Mouse (Mus musculus): ENCODE measurements around the gene Traf5.

Gene Traf5

GRCm38 (mm10) chr1:192063209-192063946 lies 29.0 kb downstream of the Traf5 start:
- DNase-seq (ENCODE audit: low spot score in 2 of 2): no peak

GRCm38 (mm10) chr1:192062682-192063081 lies 29.7 kb downstream of the Traf5 start:
- no peak for DNase-seq (ENCODE audit: low spot score in 2 of 2)

- DNase-seq (ENCODE audit: low spot score in 2 of 2): peak in 1 of 2 experiments; percentile 69
Observed at GRCm38 (mm10) chr1:192061666-192062306, 30.6 kb downstream of the Traf5 start.

DNA sequence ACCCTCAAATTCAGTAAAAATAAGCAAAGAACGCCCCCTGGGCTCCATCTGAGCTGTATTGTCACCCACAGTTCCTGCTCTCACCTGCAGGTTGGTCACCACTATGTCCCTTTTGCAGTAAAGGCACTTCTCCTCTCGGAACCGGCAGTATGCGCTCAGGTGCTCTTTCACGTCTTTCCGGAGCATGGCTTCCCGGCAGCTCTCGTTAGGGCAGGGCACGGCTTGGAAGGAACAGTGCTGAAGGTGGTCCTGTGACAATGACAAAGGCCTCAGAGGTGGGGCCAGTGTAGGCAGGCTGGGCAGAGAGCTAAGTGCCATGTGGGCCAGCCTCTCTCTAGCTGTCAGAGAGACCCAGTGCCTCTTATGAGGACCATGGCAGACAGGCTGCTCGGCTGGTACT lies 33.4 kb downstream of the Traf5 start:
- DNase-seq (ENCODE audit: low spot score in 2 of 2): no peak

- DNase-seq (ENCODE audit: low spot score in 2 of 2): no peak
Observed at GRCm38 (mm10) chr1:192053726-192054125, 38.6 kb downstream of the Traf5 start.

- no peak for DNase-seq (ENCODE audit: low spot score in 2 of 2)
Observed at GRCm38 (mm10) chr1:192052986-192053385, 39.4 kb downstream of the Traf5 start.

GRCm38 (mm10) chr1:192052461-192052860 lies 39.9 kb downstream of the Traf5 start:
- no peak for DNase-seq (ENCODE audit: low spot score in 2 of 2)

DNA sequence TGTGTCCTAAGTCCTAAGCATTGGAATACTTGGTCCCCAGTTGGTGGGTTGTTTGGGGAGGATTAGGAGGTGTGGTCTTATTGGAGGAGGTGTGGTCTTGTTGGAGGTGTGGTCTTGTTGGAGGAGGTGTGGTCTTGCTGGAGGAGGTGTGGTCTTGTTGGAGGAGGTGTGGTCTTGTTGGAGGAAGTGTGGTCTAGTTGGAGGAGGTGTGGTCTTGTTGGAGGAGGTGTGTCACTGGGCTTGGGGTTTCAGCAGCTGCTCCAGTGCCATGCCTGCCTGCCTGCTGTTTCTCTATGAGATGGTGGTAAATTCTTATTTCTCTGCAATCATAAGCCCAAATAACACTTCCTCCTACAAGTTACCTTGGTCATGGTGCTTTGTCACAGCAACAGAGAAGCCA lies 93.3 kb downstream of the Traf5 start:
- no peak for DNase-seq (ENCODE audit: low spot score in 2 of 2)

DNA sequence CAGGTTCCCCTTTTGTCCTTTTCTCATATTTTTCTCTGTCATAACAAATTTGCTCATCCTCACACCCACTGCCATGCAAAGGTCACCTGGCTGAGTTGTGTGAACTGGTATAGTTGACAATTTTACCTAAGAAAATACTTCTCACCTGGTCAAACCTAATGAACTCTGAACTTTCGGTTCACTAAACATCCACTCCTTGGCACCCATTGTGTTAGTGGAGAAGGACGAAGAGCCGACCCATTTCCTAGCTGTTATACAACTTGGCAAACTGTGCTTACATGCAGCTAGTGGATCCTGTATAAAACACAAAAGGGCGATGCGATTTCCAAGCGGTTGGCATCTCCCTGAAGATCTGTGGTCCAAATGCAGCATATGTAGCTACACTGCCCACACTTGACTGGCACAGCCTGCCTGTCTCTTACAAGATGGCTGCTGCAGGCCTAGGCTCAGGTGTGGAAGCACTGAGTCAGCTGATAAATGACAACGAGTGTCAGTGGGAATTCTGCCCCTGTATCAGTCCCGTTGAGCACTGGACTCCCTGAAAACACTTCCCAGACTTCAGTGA lies 95.7 kb downstream of the Traf5 start:
- no peak for DNase-seq (ENCODE audit: low spot score in 2 of 2)

DNA sequence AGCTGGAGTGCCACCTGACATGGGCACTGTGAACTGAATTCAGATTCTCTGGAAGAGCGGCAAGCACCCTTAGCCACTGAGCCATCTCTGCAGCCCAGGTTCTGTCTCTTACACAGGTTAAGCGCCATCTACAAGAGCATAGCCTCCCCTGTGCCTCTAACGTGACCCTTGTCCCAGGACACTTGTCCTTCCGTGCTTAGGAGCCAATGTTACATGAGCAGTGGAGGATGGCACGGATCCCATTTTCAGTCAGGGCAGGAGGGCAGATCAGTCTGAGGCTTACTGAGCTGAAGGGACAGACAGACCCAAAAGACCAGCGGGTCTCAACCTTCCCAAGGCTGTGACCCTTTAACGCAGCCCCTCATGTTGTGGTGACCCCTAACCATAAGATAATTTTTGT lies 96.4 kb downstream of the Traf5 start:
- no peak for DNase-seq (ENCODE audit: low spot score in 2 of 2)

DNA sequence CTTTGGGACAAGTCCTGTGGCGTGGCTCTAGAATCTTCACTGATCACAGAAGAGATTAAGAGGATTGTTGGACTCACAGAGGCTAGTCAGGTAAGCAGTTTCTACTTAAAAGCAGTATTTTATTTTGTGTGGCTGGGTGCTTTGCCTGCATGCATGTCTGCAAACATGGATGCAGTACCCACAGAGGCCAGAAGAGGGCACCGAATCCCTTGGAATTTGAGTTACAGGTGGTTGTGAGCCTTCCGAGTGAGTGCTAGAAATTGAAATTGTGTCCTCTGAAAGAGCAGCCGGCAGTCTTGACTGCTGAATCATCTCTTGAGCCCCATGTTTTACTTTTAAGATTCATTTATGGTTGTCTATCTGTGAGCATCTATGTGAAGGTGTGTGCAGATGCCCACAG lies 96.9 kb downstream of the Traf5 start:
- DNase-seq (ENCODE audit: low spot score in 2 of 2): peak in 1 of 2 experiments; percentile 46

DNA sequence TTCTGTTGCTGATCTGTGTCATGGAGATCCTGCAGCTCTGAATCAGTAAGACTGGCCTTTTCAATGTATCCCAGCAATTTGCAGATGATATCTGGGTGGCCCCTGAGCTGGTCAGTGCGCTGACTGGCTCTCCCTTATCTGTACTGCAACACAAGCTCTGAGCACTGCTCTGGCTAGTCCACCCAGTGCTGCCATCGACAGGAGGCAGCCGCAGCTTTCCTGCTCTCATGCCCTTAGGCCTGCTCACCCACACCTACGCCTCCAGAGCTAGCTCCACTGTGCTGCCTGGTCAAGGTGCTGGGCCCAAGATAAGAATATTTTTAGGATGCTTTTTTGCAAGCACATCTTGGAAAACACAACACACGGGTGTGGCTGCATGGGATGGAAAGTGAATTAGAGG lies 97.9 kb downstream of the Traf5 start:
- no peak for DNase-seq (ENCODE audit: low spot score in 2 of 2)

DNA sequence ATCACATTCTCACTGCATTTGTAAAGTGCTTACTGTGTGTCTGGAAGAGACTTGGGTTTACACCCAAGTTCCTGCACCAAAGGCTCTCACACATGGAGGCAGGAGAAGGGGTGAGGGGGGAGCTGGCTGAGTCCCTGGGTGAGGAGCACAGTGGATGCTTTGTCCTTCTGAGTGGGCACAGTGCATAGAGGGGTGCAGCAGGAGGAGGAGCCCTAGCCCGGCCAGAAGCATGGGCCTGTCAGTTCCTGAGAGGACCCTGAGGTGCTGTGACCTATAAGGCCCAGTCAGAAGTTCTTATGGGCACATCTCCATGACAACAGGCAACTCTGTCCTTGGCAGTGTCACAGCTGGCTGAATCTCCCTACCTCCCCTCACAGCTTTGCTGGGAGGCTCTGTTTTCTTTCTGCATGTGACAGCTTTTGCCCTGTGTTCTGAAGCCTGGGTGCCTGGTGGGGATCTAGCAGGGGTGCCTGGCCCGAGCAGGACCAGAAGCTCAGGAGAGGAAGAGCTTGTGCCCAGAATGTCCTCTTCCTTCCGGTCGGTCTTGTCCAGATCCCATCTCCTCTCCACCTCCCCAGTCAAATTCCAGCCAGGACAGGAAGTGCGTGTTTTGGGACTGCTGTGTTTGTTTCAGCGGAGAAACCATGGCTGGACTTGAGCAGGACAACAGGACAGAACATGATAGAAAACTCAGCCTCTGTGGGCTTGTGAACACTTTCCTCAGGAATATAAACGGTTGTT lies 100.1 kb downstream of the Traf5 start:
- no peak for DNase-seq (ENCODE audit: low spot score in 2 of 2)

- peak; percentile 79 to 89 for DNase-seq (ENCODE audit: low spot score in 2 of 2)
Observed at GRCm38 (mm10) chr1:191989994-191990393, 102.4 kb downstream of the Traf5 start.

- DNase-seq (ENCODE audit: low spot score in 2 of 2): no peak
Observed at GRCm38 (mm10) chr1:191989060-191989459, 103.3 kb downstream of the Traf5 start.

- no peak for DNase-seq (ENCODE audit: low spot score in 2 of 2)
Observed at GRCm38 (mm10) chr1:191988646-191989045, 103.7 kb downstream of the Traf5 start.

DNA sequence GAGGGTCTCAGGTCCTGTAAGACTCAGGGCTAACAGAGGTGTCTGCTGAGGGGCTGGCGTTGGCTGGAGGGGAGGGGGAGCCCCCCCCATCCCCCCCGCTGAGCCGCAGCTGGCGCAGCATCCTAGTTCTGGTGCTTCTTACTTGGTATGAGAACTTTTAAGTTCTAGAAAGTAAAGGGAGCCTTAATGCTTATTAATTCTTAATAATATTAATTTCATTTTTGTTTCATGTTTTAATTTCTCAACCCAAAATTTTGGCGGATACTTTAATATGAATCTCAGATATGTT lies 104.9 kb downstream of the Traf5 start:
- DNase-seq (ENCODE audit: low spot score in 2 of 2): no peak

DNA sequence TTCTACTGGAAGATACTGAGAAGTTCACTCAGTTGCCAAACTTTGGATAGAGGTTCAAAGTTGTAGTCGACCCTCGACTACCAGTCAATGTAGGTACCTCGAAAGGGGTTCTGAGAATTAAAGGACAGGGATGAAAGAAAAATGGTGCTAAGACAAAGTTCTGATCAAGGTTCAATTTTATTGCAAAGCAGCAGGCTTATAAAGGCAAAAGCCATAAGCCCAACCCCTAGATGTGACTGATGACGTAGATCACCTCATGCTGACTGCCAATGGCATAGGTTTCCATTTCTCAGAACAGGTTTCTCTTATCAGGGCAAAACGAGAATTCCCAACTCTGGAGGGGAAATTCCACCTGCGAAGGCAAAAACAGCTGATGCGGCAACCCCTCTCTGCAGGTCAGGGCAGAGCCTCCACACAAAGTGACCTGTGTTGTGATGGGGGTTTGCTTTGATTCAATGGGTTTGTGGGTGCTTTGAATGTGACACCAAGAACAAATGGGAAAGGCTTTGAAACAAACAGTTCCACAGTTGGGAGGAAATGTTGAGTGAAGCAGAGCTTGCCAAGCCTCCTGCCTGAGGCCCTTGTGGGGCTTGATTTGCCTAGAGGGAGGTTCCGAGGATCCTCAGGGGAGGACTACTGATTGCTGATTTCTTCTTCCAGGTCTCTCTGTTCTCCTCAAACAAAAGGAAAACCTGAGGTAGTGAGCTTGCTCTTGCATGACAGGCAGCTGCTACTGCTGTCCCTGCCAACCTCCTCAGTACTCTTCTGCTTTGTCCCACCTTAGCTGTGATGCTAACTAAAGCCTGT lies 105.5 kb downstream of the Traf5 start:
- no peak for DNase-seq (ENCODE audit: low spot score in 2 of 2)

DNA sequence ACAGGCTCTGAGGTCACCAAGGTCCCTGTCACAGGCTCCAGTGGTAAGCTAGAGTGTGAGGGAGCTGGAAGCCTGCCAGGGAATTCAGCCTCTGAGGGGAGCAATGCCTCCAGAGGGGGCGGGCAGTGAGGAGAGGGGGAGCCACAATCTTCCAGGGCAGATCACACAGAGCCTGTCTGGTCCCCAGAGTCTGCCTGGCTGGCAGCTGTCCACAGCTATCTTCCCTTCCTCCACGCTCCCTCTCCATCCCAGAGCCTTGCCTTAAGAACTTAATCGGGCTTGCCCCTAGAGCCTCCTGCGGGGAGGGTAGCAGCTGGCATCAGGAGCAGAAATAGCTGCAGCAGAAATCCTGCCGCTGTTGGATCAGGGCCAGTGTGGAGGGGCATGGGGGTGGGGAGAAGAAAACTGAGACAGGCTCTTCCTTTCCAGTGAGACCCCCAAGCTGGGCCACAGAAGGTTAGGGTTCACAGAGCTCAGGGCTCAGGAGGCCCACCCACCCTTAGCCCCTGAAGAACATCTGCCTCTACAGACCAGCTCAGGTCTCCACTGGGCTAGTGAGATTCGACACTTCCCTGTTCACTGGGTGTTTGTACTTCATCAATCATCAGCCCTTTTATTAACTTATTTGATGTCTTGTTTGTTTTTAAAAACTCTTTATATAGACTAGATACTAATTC lies 110.8 kb downstream of the Traf5 start:
- DNase-seq (ENCODE audit: low spot score in 2 of 2): no peak

DNA sequence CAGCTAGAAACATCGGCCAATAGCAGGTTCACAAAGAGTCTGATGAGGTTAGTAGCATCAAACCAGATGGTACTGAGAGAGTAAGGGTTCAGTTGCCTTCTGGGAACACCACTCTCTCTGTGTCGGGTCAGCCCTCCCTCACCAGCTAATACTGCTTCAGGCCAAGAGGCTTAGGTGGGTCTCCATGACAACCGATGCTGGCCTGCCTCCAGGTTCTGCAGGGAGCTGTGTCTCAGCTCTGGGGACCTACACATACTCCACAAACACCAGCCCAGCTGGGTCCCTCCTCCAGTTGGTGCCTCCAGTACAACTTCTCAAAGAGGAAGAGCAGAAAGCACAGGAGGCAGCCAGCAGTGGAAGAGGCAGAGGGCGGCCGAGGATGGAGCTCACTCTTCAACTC lies 115.2 kb downstream of the Traf5 start, which contains the start of gene Rd3:
Gene Rd3, plus strand, starts transcription at position 184 of the 400 bp plus-strand sequence.
- DNase-seq (ENCODE audit: low spot score in 2 of 2): peak in 1 of 2 experiments; percentile 53
